In genomic region chr3:41080724-41081123, GRCm38 (mm10) we compare ENCODE assay signal across 9 mouse cellular contexts. TPM values are rescaled to one million over a fixed set of nuclear protein-coding genes. Genes with fewer than 3 reads are reported as not detected.
DNase-seq lines count a peak whose midpoint lies in the region; ATAC-seq and TF ChIP-seq lines count a peak whose summit lies in the region.
"Had no signal": no experiment of that assay in that cellular context is flagged by ENCODE, and none has a peak within 500 bp of the region (broad histone marks: within the 10 kb centered on the region; RNA-seq: fewer than 3 reads in every experiment).

No protein-coding gene starts in this region.

- no peak for DNase-seq in kidney, postnatal 25 days
- DNase-seq in brain, embryonic 14.5 days (ENCODE audit: low read depth), result peak; percentile 46
- DNase-seq in midbrain, embryonic 14.5 days, result peak; percentile 51
- no peak for DNase-seq in adrenal gland, postnatal 25 days
- DNase-seq in adrenal gland, postnatal 10 days, result no peak
- no peak for DNase-seq in layer of hippocampus, postnatal 25 days (ENCODE audit: extremely low spot score in 1 of 2, low spot score in 1 of 2)
- DNase-seq: thymus, adult 2 months had no signal

- H3K4me3 ChIP-seq in kidney, embryonic 14.5 days (ENCODE audit: low read length), result peak overlapping the region; percentile 94
- H3K4me3 ChIP-seq in hindbrain, embryonic 15.5 days, result peak overlapping the region; percentile 82
- H3K4me3 ChIP-seq in midbrain, embryonic 14.5 days (replicated peaks; ENCODE audit: low read depth, low read length), result peak overlapping the region; percentile 81; the same call in 1 of the 2 replicates

- no peak overlapping the region for H3K27ac ChIP-seq in kidney, embryonic 14.5 days (ENCODE audit: low read depth, low read length)
- H3K27ac ChIP-seq in hindbrain, embryonic 15.5 days (replicated peaks), result no peak overlapping the region
- H3K27ac ChIP-seq in midbrain, embryonic 14.5 days (replicated peaks; ENCODE audit: low read depth, low read length), result no peak overlapping the region

- no peaks in the 10 kb centered on the region for H3K9me3 ChIP-seq in kidney, embryonic 14.5 days (ENCODE audit: control insufficient read depth, low read length)
- no peaks in the 10 kb centered on the region for H3K9me3 ChIP-seq in hindbrain, embryonic 15.5 days
- no peaks in the 10 kb centered on the region for H3K9me3 ChIP-seq in midbrain, embryonic 14.5 days (ENCODE audit: control insufficient read depth, low read length)

- 28% methylated on average over 3 of the region's 3 CpGs for WGBS in kidney, embryonic 14.5 days
- WGBS in hindbrain, embryonic 15.5 days, result 36% methylated on average over 3 of the region's 3 CpGs
- WGBS in midbrain, embryonic 14.5 days, result 35% methylated on average over 3 of the region's 3 CpGs

- H3K9ac ChIP-seq in kidney, embryonic 14.5 days (ENCODE audit: low read depth, low read length), result no peak overlapping the region
- H3K9ac ChIP-seq in hindbrain, embryonic 15.5 days, result no peak overlapping the region
- no peak overlapping the region for H3K9ac ChIP-seq in midbrain, embryonic 14.5 days (replicated peaks; ENCODE audit: low read length)

- no peak for TF ChIP-seq CTCF in brain, embryonic 14.5 days (IDR thresholded peaks at IDR 0.05; ENCODE audit: borderline replicate concordance, extremely low read depth, insufficient read depth, insufficient read length)

- no peaks in the 10 kb centered on the region for H3K27me3 ChIP-seq in kidney, embryonic 14.5 days (ENCODE audit: control insufficient read depth, insufficient read depth, low read length)
- no peaks in the 10 kb centered on the region for H3K27me3 ChIP-seq in hindbrain, embryonic 15.5 days
- H3K27me3 ChIP-seq in midbrain, embryonic 14.5 days (ENCODE audit: control insufficient read depth, insufficient read depth, low read length), result no peaks in the 10 kb centered on the region

- no peak for ATAC-seq in kidney, embryonic 14.5 days (ENCODE audit: low FRiP score, low TSS enrichment)
- no peak for ATAC-seq in hindbrain, embryonic 15.5 days (ENCODE audit: low FRiP score, low read depth)
- no peak for ATAC-seq in midbrain, embryonic 14.5 days (ENCODE audit: low FRiP score, low TSS enrichment)

- no peaks in the 10 kb centered on the region for H3K36me3 ChIP-seq in kidney, embryonic 14.5 days (ENCODE audit: control insufficient read depth, insufficient read depth, low read length)
- no peaks in the 10 kb centered on the region for H3K36me3 ChIP-seq in hindbrain, embryonic 15.5 days
- no peaks in the 10 kb centered on the region for H3K36me3 ChIP-seq in midbrain, embryonic 14.5 days (ENCODE audit: control insufficient read depth, insufficient read depth, low read length)

- H3K4me2 ChIP-seq in kidney, embryonic 14.5 days (replicated peaks; ENCODE audit: low read depth, low read length), result peak overlapping the region; percentile 94
- peak overlapping the region; percentile 88 for H3K4me2 ChIP-seq in hindbrain, embryonic 15.5 days
- peak overlapping the region; percentile 87 for H3K4me2 ChIP-seq in midbrain, embryonic 14.5 days (ENCODE audit: low read length)

- TF ChIP-seq POLR2A in brain, embryonic 14.5 days (IDR thresholded peaks at IDR 0.05; ENCODE audit: borderline replicate concordance, extremely low read depth, insufficient read depth, insufficient read length, poor library complexity, severe bottlenecking), result no peak

- H3K4me1 ChIP-seq in kidney, embryonic 14.5 days (ENCODE audit: control insufficient read depth, insufficient read depth, low read length), result peaks cover 6% of the 10 kb centered on the region
- H3K4me1 ChIP-seq in hindbrain, embryonic 15.5 days (replicated peaks), result peaks cover 31% of the 10 kb centered on the region
- peaks cover 23% of the 10 kb centered on the region for H3K4me1 ChIP-seq in midbrain, embryonic 14.5 days (ENCODE audit: control insufficient read depth, insufficient read depth, low read length)

RNA-seq across cellular contexts. Expression of gene Pgrmc2, which starts 2.1 kb away (rescaled TPM):
- polyA plus RNA-seq in kidney, embryonic 14.5 days (2014; fragmentation: Nextera tagmentation; extraction: Ambion mirVana), result 22.8 and 28.9 TPM in 2 replicates
- polyA plus RNA-seq in brain, embryonic 14.5 days (2012; rRNA removed), result 25.5 and 29.2 TPM in 2 replicates
- polyA plus RNA-seq in hindbrain, embryonic 15.5 days (2015; fragmentation: Nextera tagmentation; extraction: Ambion mirVana), result 30.4 TPM in 2 replicates
- 20.0 and 23.0 TPM in 2 replicates for polyA plus RNA-seq in midbrain, embryonic 14.5 days (2014; fragmentation: Nextera tagmentation; extraction: Ambion mirVana)
- 49.0 and 55.4 TPM in 2 replicates for total RNA-seq in adrenal gland, postnatal 25 days (2021)
- total RNA-seq in adrenal gland, postnatal 10 days (2021), result 10 to 100 TPM; 43.6 to 45.7 TPM
- total RNA-seq in layer of hippocampus, postnatal 25 days (2021), result 10 to 100 TPM; 51.1 to 52.5 TPM

Comparison
In these comparisons a context has a peak if more than half of its experiments do, and no peak if none do; other contexts are left out.
1. DNase-seq: peak in brain, embryonic 14.5 days (single experiment) and midbrain, embryonic 14.5 days (single experiment); none in kidney, postnatal 25 days (0 of 2), adrenal gland, postnatal 25 days (single experiment), adrenal gland, postnatal 10 days (single experiment) and layer of hippocampus, postnatal 25 days (0 of 2).
2. Peak in every context shown above with its lines, with median percentiles within 50 percentile points of each other: H3K4me2 ChIP-seq and H3K4me3 ChIP-seq.